Mouse (Mus musculus) embryonic fibroblast, embryonic 13.5 days (primary cell): Measurements from ENCODE around the gene Wscd1.

Experiments
- CTCF ChIP-seq: IDR thresholded peaks from 2 replicates; pipeline ENCODE4 v1.5.1; 2011; ENCODE audit warnings: mild to moderate bottlenecking, control low read depth, low read length, moderate library complexity, borderline replicate concordance; ENCODE audit not compliant: insufficient read depth
- POLR2A ChIP-seq: IDR thresholded peaks from 2 replicates; pipeline ENCODE4 v1.6.1; 2011; ENCODE audit warnings: low read depth, mild to moderate bottlenecking, control low read depth, low read length, moderate library complexity

- TF ChIP-seq POLR2A (no peak), CTCF (no peak)
Observed at GRCm38 (mm10) chr11:71747719-71748118, 2.0 kb upstream of the Wscd1 start.
